ENCODE assay signal across 7 mouse cellular contexts in genomic region chr3:97075744-97076350, GRCm38 (mm10).
A peak's percentile ranks its signal among the peaks of the same experiment; 100 is the strongest.
DNase-seq lines count a peak whose midpoint lies in the region; ATAC-seq and TF ChIP-seq lines count a peak whose summit lies in the region.
"Not testable (repeated sequence)": the region's sequence is repeated elsewhere in the genome, so short reads cannot be mapped to it uniquely, and the experiment has no call there.

No protein-coding gene starts in this region.

- H3ac ChIP-seq in myocyte (ENCODE audit: control insufficient read depth, insufficient read length), result not testable (repeated sequence)

- H3K4me1 ChIP-seq in heart, embryonic 15.5 days (replicated peaks), result peaks cover 19% of the 10 kb centered on the region
- H3K4me1 ChIP-seq in limb, embryonic 13.5 days; lung, postnatal 0 days (ENCODE audit: insufficient read depth, low read depth, low read length): not testable (repeated sequence)

- not testable (repeated sequence) for H3K9me3 ChIP-seq in heart, embryonic 15.5 days (replicated peaks); limb, embryonic 13.5 days; lung, postnatal 0 days (ENCODE audit: low read length)

- not testable (repeated sequence) for TF ChIP-seq EP300 in lung, postnatal 0 days (IDR thresholded peaks at IDR 0.05)

- not testable (repeated sequence) for DNase-seq in lung, postnatal 0 days (ENCODE audit: low spot score)

- H3K9ac ChIP-seq in heart, embryonic 15.5 days; limb, embryonic 13.5 days; lung, postnatal 0 days (replicated peaks; ENCODE audit: low read depth): not testable (repeated sequence)

- TF ChIP-seq POLR2A in myocyte (IDR thresholded peaks at IDR 0.05; ENCODE audit: insufficient read length, low read depth), result not testable (repeated sequence)

- ATAC-seq in common myeloid progenitor, adult 5-6 weeks (replicated peaks; ENCODE audit: low read depth, poor library complexity, severe bottlenecking), result peak; percentile 76
- ATAC-seq in granulocyte monocyte progenitor cell, adult 5-6 weeks (replicated peaks; ENCODE audit: poor library complexity, severe bottlenecking), result peak; percentile 85
- peak; percentile 87 for ATAC-seq in heart, embryonic 15.5 days (replicated peaks; ENCODE audit: insufficient number of reproducible peaks, insufficient read depth, low FRiP score, low read depth)
- ATAC-seq in inflammation-experienced regulatory T-cells, adult 6 months, result peak; percentile 28
- peak; percentile 64 for ATAC-seq in limb, embryonic 13.5 days (ENCODE audit: low FRiP score, low read depth)
- ATAC-seq in lung, postnatal 0 days, result peak; percentile 93

- H3K79me2 ChIP-seq in myocyte (ENCODE audit: control insufficient read depth, insufficient read depth), result not testable (repeated sequence)

- 8% methylated on average over 2 of the region's 11 CpGs for WGBS in heart, embryonic 15.5 days
- WGBS in limb, embryonic 13.5 days, result 32% methylated on average over 2 of the region's 11 CpGs
- WGBS in lung, postnatal 0 days, result 6% methylated on average over 2 of the region's 11 CpGs

- H3K36me3 ChIP-seq in heart, embryonic 15.5 days; limb, embryonic 13.5 days; lung, postnatal 0 days (ENCODE audit: insufficient read depth, low read length); myocyte (ENCODE audit: control insufficient read depth, insufficient read depth): not testable (repeated sequence)

- TF ChIP-seq CTCF in lung, postnatal 0 days (IDR thresholded peaks at IDR 0.05), result not testable (repeated sequence)

- H3K27ac ChIP-seq in heart, embryonic 15.5 days; limb, embryonic 13.5 days; lung, postnatal 0 days (ENCODE audit: low read length): not testable (repeated sequence)

- not testable (repeated sequence) for H3K4me3 ChIP-seq in heart, embryonic 15.5 days; limb, embryonic 13.5 days
- H3K4me3 ChIP-seq in lung, postnatal 0 days (ENCODE audit: low read depth, low read length), result 0 out of 2 replicates have a peak overlapping the region, but pooled peaks have one; percentile 12
- peak overlapping the region; percentile 6 for H3K4me3 ChIP-seq in myocyte

- H3K4me2 ChIP-seq in heart, embryonic 15.5 days; limb, embryonic 13.5 days (replicated peaks): not testable (repeated sequence)
- peak overlapping the region; percentile 40; the same call in 1 of the 2 replicates for H3K4me2 ChIP-seq in lung, postnatal 0 days (replicated peaks; ENCODE audit: low read depth, low read length)
- peak overlapping the region; percentile 68 for H3K4me2 ChIP-seq in myocyte (ENCODE audit: low read depth)

- not testable (repeated sequence) for H3K27me3 ChIP-seq in heart, embryonic 15.5 days; limb, embryonic 13.5 days; lung, postnatal 0 days (replicated peaks; ENCODE audit: insufficient read depth, low read length); myocyte (ENCODE audit: control insufficient read depth, insufficient read depth, insufficient read length)

Comparison
In these comparisons a context has a peak if more than half of its experiments do, and no peak if none do; other contexts are left out.
1. ATAC-seq: peak in every context shown above with its lines; median percentile 93 in lung, postnatal 0 days; 87 in heart, embryonic 15.5 days; 85 in granulocyte monocyte progenitor cell, adult 5-6 weeks; 76 in common myeloid progenitor, adult 5-6 weeks; 64 in limb, embryonic 13.5 days; 28 in inflammation-experienced regulatory T-cells, adult 6 months.